Mouse (Mus musculus) CH12.LX (cell line): ENCODE results near the gene Grid2.

Source experiments
- CTCF ChIP-seq, 2 experiments: IDR thresholded peaks in 1 of 2; conservative IDR thresholded peaks in 1 of 2; 2 replicates each; pipeline ENCODE4 v1.5.1; 2011 to 2012; ENCODE audit warnings: low read depth in 2 of 2, low read length in 2 of 2, improper control_type of control experiment in 1 of 2, inconsistent platforms in 1 of 2, mild to moderate bottlenecking in 1 of 2, moderate library complexity in 1 of 2
- E2F4 ChIP-seq: IDR thresholded peaks from 2 replicates; pipeline ENCODE4 v1.6.1; 2011; ENCODE audit warnings: low read depth, low read length, improper control_type of control experiment; ENCODE audit not compliant: insufficient replicate concordance
- ELF1 ChIP-seq: IDR thresholded peaks from 2 replicates; pipeline ENCODE4 v1.6.1; 2014; ENCODE audit warnings: low read depth, mild to moderate bottlenecking, inconsistent platforms, low read length, improper control_type of control experiment
- JUN ChIP-seq: IDR thresholded peaks from 2 replicates; pipeline ENCODE4 v1.6.1; 2011; ENCODE audit warnings: low read depth, mild to moderate bottlenecking, low read length, improper control_type of control experiment, moderate library complexity; ENCODE audit not compliant: insufficient read depth
- KAT2A ChIP-seq: IDR thresholded peaks from 2 replicates; pipeline ENCODE4 v1.6.1; 2012; ENCODE audit warnings: low read length, improper control_type of control experiment, inconsistent platforms; ENCODE audit not compliant: insufficient replicate concordance
- MAX ChIP-seq: IDR thresholded peaks from 2 replicates; pipeline ENCODE4 v1.6.1; 2011; ENCODE audit warnings: low read length, improper control_type of control experiment
- POLR2A ChIP-seq: IDR thresholded peaks from 2 replicates; pipeline ENCODE4 v1.6.1; 2011; ENCODE audit warnings: low read depth, mild to moderate bottlenecking, improper control_type of control experiment, low read length
- POLR2AphosphoS2 ChIP-seq: IDR thresholded peaks from 2 replicates; pipeline ENCODE4 v1.6.1; 2011; ENCODE audit warnings: low read depth, low read length, improper control_type of control experiment
- RAD21 ChIP-seq: IDR thresholded peaks from 2 replicates; pipeline ENCODE4 v1.6.1; 2011; ENCODE audit warnings: low read depth, mild to moderate bottlenecking, low read length, improper control_type of control experiment, moderate library complexity
- SMC3 ChIP-seq: IDR thresholded peaks from 2 replicates; pipeline ENCODE4 v1.6.1; 2011; ENCODE audit warnings: low read depth, low read length, improper control_type of control experiment
- TCF12 ChIP-seq: IDR thresholded peaks from 2 replicates; pipeline ENCODE4 v1.6.1; 2014; ENCODE audit warnings: low read depth, mild to moderate bottlenecking, inconsistent platforms, low read length, improper control_type of control experiment
- UBTF ChIP-seq: IDR thresholded peaks from 2 replicates; pipeline ENCODE4 v1.6.1; 2012; ENCODE audit warnings: low read depth, mild to moderate bottlenecking, inconsistent platforms, low read length, improper control_type of control experiment, moderate library complexity
- USF2 ChIP-seq: conservative IDR thresholded peaks from 2 replicates; pipeline ENCODE4 v1.6.1; 2011; ENCODE audit warnings: low read depth, low read length, improper control_type of control experiment

DNA sequence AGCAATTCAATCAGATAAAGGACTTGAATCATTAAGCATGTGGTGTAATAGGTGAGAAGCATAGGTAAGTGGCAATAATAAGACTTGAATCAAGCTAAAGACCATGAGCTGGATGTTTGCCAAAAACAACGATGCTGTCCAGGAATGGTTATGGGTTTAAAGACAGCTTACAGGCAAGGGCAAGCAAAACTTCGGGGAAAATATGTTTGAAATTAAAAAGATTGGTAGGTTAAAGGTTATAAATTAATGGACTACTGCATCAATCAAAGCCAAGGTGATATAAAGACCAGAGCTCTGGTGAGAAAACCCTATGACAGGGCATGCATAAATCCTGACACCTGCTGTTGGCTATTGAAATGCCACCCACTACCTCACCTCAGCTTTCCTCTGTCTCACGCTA is 1072.2 kb downstream of the Grid2 start:
- no peak for TF ChIP-seq TCF12
- TF ChIP-seq POLR2A = no peak
- TF ChIP-seq UBTF = no peak
- TF ChIP-seq POLR2AphosphoS2 = no peak
- no peak for TF ChIP-seq KAT2A
- no peak for TF ChIP-seq CTCF (conservative IDR thresholded peaks at IDR 0.05 in 1 of 2, IDR thresholded peaks at IDR 0.05 in 1 of 2; ENCODE audit: low read depth in 2 of 2, low read length in 2 of 2)
- TF ChIP-seq JUN = no peak
- TF ChIP-seq RAD21 = no peak
- TF ChIP-seq USF2 = no peak
- no peak for TF ChIP-seq ELF1
- no peak for TF ChIP-seq MAX
- no peak for TF ChIP-seq E2F4
- TF ChIP-seq SMC3 = no peak
